Comparison of ENCODE assay signal across 14 mouse cellular contexts in the genomic region with DNA sequence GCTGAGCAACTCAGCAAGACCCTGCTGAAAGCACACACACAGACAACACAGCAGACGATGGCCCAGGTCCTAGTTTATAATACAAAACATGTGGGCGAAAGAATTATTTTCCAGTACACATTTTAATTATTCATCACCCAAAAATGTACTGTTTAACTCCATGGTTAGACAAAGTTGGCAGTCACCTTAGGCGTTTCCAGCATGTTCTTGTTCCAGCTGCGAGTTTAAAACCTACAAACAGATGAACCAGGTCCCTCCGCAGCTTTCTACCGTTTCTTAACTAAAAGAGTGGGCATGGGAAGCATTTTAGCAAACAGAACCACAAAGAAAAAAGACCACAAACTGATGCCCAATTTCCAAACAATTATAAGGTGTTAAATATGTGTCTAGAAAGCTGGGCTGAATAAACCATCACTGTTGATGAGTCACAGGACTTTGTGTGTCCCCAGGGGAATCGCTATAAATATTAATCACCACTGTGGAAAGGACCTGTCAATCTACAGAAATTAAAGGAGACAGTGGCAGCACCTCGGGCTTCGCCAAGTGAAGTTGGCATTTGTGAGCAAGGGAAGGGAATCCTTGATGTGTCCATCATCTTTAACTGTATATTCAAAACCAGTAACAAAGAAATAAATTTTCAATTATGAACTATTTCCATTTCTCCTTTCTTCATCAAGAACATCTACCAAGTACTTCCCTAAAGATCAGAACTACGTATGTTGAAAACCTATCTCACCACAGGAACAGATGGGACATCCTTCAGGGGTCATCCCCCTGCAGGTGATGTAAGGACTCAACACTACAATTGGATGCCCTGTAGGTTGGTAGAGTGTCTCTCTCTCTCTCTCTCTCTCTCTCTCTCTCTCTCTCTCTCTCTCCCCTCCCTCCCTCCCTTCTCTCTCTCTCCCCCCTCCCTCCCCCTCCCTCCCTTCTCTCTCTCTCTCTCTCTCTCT. TPM values are rescaled to one million over a fixed set of nuclear protein-coding genes. Genes with fewer than 3 reads are reported as not detected.
DNase-seq lines count a peak whose midpoint lies in the region; ATAC-seq lines count a peak whose summit lies in the region.
"Had no signal": no experiment of that assay in that cellular context is flagged by ENCODE, and none has a peak within 500 bp of the region (broad histone marks: within the 10 kb centered on the region; RNA-seq: fewer than 3 reads in every experiment).

No protein-coding gene starts in this region.

- 78% methylated on average over 10 of the region's 10 CpGs for WGBS in hindbrain, embryonic 12.5 days
- 84% methylated on average over 10 of the region's 10 CpGs for WGBS in hindbrain, embryonic 10.5 days

- no peaks in the 10 kb centered on the region for H3K36me3 ChIP-seq in hindbrain, embryonic 12.5 days
- H3K36me3 ChIP-seq in hindbrain, embryonic 10.5 days = no peaks in the 10 kb centered on the region
- H3K36me3 ChIP-seq in megakaryocyte, embryonic 14.5 days (replicated peaks; ENCODE audit: low read length) = peaks cover 33% of the 10 kb centered on the region
- H3K36me3 ChIP-seq: embryonic facial prominence, embryonic 12.5 days had no signal

- DNase-seq in hindbrain, embryonic 10.5 days (ENCODE audit: low spot score) = no peak
- DNase-seq in 3134 (ENCODE audit: extremely low read depth, insufficient read length, low spot score) (peak; percentile 67), adipocyte (ENCODE audit: low spot score) (peak; percentile 44)
- no peak for DNase-seq in retina, embryonic 14.5 days (ENCODE audit: low spot score)
- DNase-seq in gastrocnemius, adult 8-10 months (ENCODE audit: low spot score in 2 of 2) = no peak
- DNase-seq: cerebellum, postnatal 14 days; kidney, postnatal 10 days; lung, adult 2 months; thymus, postnatal 36 days had no signal

- H3K4me3 ChIP-seq in hindbrain, embryonic 12.5 days = no peak overlapping the region
- no peak overlapping the region for H3K4me3 ChIP-seq in hindbrain, embryonic 10.5 days
- peak overlapping the region; percentile 21 for H3K4me3 ChIP-seq in megakaryocyte, embryonic 14.5 days (replicated peaks)
- H3K4me3 ChIP-seq: embryonic facial prominence, embryonic 12.5 days; forebrain, embryonic 13.5 days had no signal

- ATAC-seq in hindbrain, embryonic 12.5 days (ENCODE audit: low FRiP score) = 0 out of 2 replicates have a peak, but pooled peaks have one; percentile 58
- ATAC-seq: forebrain, embryonic 13.5 days had no signal

- no peak overlapping the region for H3K9ac ChIP-seq in hindbrain, embryonic 12.5 days
- H3K9ac ChIP-seq: embryonic facial prominence, embryonic 12.5 days; forebrain, embryonic 13.5 days had no signal

- H3K4me1 ChIP-seq in hindbrain, embryonic 12.5 days = no peaks in the 10 kb centered on the region
- H3K4me1 ChIP-seq in hindbrain, embryonic 10.5 days (replicated peaks) = peaks cover 3% of the 10 kb centered on the region; the same call in 1 of the 2 replicates
- H3K4me1 ChIP-seq in megakaryocyte, embryonic 14.5 days = peaks cover 95% of the 10 kb centered on the region
- H3K4me1 ChIP-seq: forebrain, embryonic 13.5 days had no signal

- H3K27me3 ChIP-seq in hindbrain, embryonic 12.5 days = no peaks in the 10 kb centered on the region
- no peaks in the 10 kb centered on the region for H3K27me3 ChIP-seq in hindbrain, embryonic 10.5 days (ENCODE audit: insufficient read depth, poor library complexity, severe bottlenecking)
- H3K27me3 ChIP-seq in megakaryocyte, embryonic 14.5 days (replicated peaks) = no peaks in the 10 kb centered on the region
- H3K27me3 ChIP-seq: embryonic facial prominence, embryonic 12.5 days; forebrain, embryonic 13.5 days had no signal

- no peak overlapping the region for H3K4me2 ChIP-seq in hindbrain, embryonic 12.5 days (replicated peaks)
- H3K4me2 ChIP-seq: embryonic facial prominence, embryonic 12.5 days; forebrain, embryonic 13.5 days had no signal

- no peaks in the 10 kb centered on the region for H3K9me3 ChIP-seq in hindbrain, embryonic 12.5 days (replicated peaks)
- no peaks in the 10 kb centered on the region for H3K9me3 ChIP-seq in hindbrain, embryonic 10.5 days
- no peaks in the 10 kb centered on the region for H3K9me3 ChIP-seq in megakaryocyte, embryonic 14.5 days
- H3K9me3 ChIP-seq: embryonic facial prominence, embryonic 12.5 days; forebrain, embryonic 13.5 days; G1E had no signal

- H3K27ac ChIP-seq in hindbrain, embryonic 12.5 days = no peak overlapping the region
- H3K27ac ChIP-seq in hindbrain, embryonic 10.5 days = no peak overlapping the region
- H3K27ac ChIP-seq: embryonic facial prominence, embryonic 12.5 days; forebrain, embryonic 13.5 days had no signal

RNA-seq across cellular contexts. Expression of a gene that starts 23.1 kb away (rescaled TPM):
- polyA plus RNA-seq in hindbrain, embryonic 12.5 days (2016; fragmentation: Nextera tagmentation; extraction: Ambion mirVana) = 14.5 and 16.5 TPM in 2 replicates
- polyA plus RNA-seq in hindbrain, embryonic 10.5 days (2016; fragmentation: Nextera tagmentation; extraction: Ambion mirVana) = 16.0 and 18.8 TPM in 2 replicates
- 88.6 and 107 TPM in 2 replicates for polyA plus RNA-seq in megakaryocyte, embryonic 14.5 days (2012; ENCODE audit: insufficient read depth, low replicate concordance)
- 10 to 100 TPM; 38.4 to 43.4 (median 41.2) TPM for total RNA-seq in gastrocnemius, adult 8-10 months (2022)

RNA-seq across cellular contexts. Expression of a gene that starts 54.5 kb away (rescaled TPM):
- polyA plus RNA-seq in hindbrain, embryonic 12.5 days (2016; fragmentation: Nextera tagmentation; extraction: Ambion mirVana) = 23.6 and 26.4 TPM in 2 replicates
- 19.5 and 21.9 TPM in 2 replicates for polyA plus RNA-seq in hindbrain, embryonic 10.5 days (2016; fragmentation: Nextera tagmentation; extraction: Ambion mirVana)
- polyA plus RNA-seq in megakaryocyte, embryonic 14.5 days (2012; ENCODE audit: insufficient read depth, low replicate concordance) = 1.0 and 1.4 TPM in 2 replicates
- 1 to 10 TPM; 7.1 to 8.7 (median 8.1) TPM for total RNA-seq in gastrocnemius, adult 8-10 months (2022)

Comparison
In these comparisons a context has a peak if more than half of its experiments do, and no peak if none do; other contexts are left out.
1. DNase-seq: peak in 3134 (single experiment) and adipocyte (single experiment); none in hindbrain, embryonic 10.5 days (single experiment), retina, embryonic 14.5 days (single experiment) and gastrocnemius, adult 8-10 months (0 of 2).